In the genomic region with DNA sequence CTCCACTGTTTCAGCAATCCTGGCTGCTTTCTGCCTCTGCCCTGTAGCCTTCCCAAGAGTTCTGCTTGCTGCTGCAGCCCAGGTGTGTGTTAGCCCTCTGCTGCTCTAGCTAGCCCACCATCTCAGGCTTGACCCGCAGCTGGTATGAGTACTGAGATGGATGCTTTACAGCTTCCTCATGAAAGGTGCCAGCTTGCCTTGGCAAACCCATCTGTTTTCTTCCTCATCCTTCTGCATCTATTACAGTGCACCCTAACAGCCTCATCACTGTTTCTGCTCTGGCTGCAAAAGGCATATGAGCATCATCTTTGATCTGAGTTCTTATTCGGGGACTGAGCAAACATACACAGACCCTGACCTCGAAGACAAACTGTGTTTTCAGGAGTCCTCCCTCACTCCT, we compare ENCODE assay signal across 16 mouse cellular contexts.
"Had no signal": no experiment of that assay in that cellular context is flagged by ENCODE, and none has a peak within 500 bp of the region (broad histone marks: within the 10 kb centered on the region; RNA-seq: fewer than 3 reads in every experiment).

No protein-coding gene starts in this region.

- ATAC-seq: intestine, embryonic 15.5 days; liver, embryonic 12.5 days; midbrain, embryonic 13.5 days; midbrain, embryonic 16.5 days had no signal

- DNase-seq: kidney, adult 11 months; kidney, adult 8-10 months; kidney, postnatal 10 days; kidney, postnatal 36 days; left cerebral cortex, postnatal 4 days; liver; lung, adult 18-20 months; lung, postnatal 10 days; lung, postnatal 36 days; retina, postnatal 1 day; right cerebral cortex, postnatal 14 days; thymus, postnatal 25 days had no signal
